Mouse (Mus musculus): ENCODE data around the gene Tlr9. TPM values are rescaled to one million over a fixed set of nuclear protein-coding genes. Genes with fewer than 3 reads are reported as not detected.

The Tlr9 gene
- total and polyA plus RNA-seq, 2 experiments from 2014 or later = 0.04 TPM; not detected in 1

- ATAC-seq (ENCODE audit: insufficient read depth, low read depth) (no peak), DNase-seq (ENCODE audit: low spot score) (peak; percentile 35)
- Histone ChIP-seq H3K4me3 (ENCODE audit: low read depth, low read length) (no peak overlapping the region), H3K27ac (ENCODE audit: low read depth) (no peak overlapping the region), H3K27me3 (ENCODE audit: control insufficient read depth, insufficient read depth, low read length) (no peaks in the 10 kb centered on the region), H3K9ac (replicated peaks; ENCODE audit: low read depth, low read length) (no peak overlapping the region), H3K9me3 (replicated peaks; ENCODE audit: control insufficient read depth, low read length) (no peaks in the 10 kb centered on the region), H3K4me1 (ENCODE audit: control insufficient read depth, insufficient read depth) (no peaks in the 10 kb centered on the region), H3K36me3 (replicated peaks; ENCODE audit: control insufficient read depth, insufficient read depth, low read length) (no peaks in the 10 kb centered on the region), H3K4me2 (ENCODE audit: low read depth, low read length) (no peak overlapping the region)
- no peak for TF ChIP-seq CTCF (IDR thresholded peaks at IDR 0.05; ENCODE audit: low read depth)
- no peak for TF ChIP-seq EP300 (IDR thresholded peaks at IDR 0.05; ENCODE audit: low read depth)
- 46% methylated on average over 2 of the region's 2 CpGs for WGBS
These were observed 47.5 kb downstream of the Tlr9 start for GRCm38 (mm10) chr9:106269879-106270278.

- H3K4me3 ChIP-seq (ENCODE audit: low read depth, low read length) = no peak overlapping the region
- H3K9ac ChIP-seq (replicated peaks; ENCODE audit: low read depth, low read length) = no peak overlapping the region
- TF ChIP-seq CTCF (IDR thresholded peaks at IDR 0.05; ENCODE audit: low read depth) (no peak), EP300 (IDR thresholded peaks at IDR 0.05; ENCODE audit: low read depth) (no peak)
- H3K27me3 ChIP-seq (ENCODE audit: control insufficient read depth, insufficient read depth, low read length) = no peaks in the 10 kb centered on the region
- no peak overlapping the region for H3K4me2 ChIP-seq (ENCODE audit: low read depth, low read length)
- ATAC-seq (ENCODE audit: insufficient read depth, low read depth) (no peak), DNase-seq (ENCODE audit: low spot score) (no peak)
- H3K9me3 ChIP-seq (replicated peaks; ENCODE audit: control insufficient read depth, low read length) = no peaks in the 10 kb centered on the region
- H3K27ac ChIP-seq (ENCODE audit: low read depth) = no peak overlapping the region
- H3K4me1 ChIP-seq (ENCODE audit: control insufficient read depth, insufficient read depth) = no peaks in the 10 kb centered on the region
- no peaks in the 10 kb centered on the region for H3K36me3 ChIP-seq (replicated peaks; ENCODE audit: control insufficient read depth, insufficient read depth, low read length)
- WGBS = 69% methylated on average over 4 of the region's 4 CpGs
These were observed 48.3 kb downstream of the Tlr9 start for GRCm38 (mm10) chr9:106270656-106271055.

DNA sequence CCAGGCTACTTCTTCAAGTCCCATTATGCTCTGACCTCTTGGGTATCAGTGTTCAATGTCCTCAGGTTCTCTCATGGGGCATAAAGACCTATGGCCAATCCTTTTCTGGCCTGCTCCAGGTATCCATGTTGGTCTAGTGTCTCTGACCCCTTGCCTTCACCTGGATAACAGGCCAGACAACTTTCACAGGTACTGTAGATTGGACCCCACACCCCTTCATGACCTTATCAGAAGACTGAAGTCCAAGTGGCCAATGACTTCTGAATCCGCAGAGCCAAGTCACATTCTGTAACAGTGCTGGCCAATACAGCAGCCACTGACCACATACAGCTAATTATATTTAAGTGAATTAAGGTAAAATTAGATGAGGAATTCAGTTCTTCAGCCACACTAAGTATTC lies 49.9 kb downstream of the Tlr9 start:
- DNase-seq (ENCODE audit: low spot score) = no peak
- no peaks in the 10 kb centered on the region for H3K4me1 ChIP-seq (ENCODE audit: control insufficient read depth, insufficient read depth)
- no peak overlapping the region for H3K4me3 ChIP-seq (ENCODE audit: low read depth, low read length)
- no peaks in the 10 kb centered on the region for H3K36me3 ChIP-seq (replicated peaks; ENCODE audit: control insufficient read depth, insufficient read depth, low read length)
- no peak overlapping the region for H3K9ac ChIP-seq (replicated peaks; ENCODE audit: low read depth, low read length)
- H3K27ac ChIP-seq (ENCODE audit: low read depth) = no peak overlapping the region
- TF ChIP-seq CTCF (IDR thresholded peaks at IDR 0.05; ENCODE audit: low read depth) (no peak), EP300 (IDR thresholded peaks at IDR 0.05; ENCODE audit: low read depth) (no peak)
- no peaks in the 10 kb centered on the region for H3K27me3 ChIP-seq (ENCODE audit: control insufficient read depth, insufficient read depth, low read length)
- no peak overlapping the region for H3K4me2 ChIP-seq (ENCODE audit: low read depth, low read length)
- WGBS = 100% methylated on average over 1 of the region's 1 CpGs
- H3K9me3 ChIP-seq (replicated peaks; ENCODE audit: control insufficient read depth, low read length) = no peaks in the 10 kb centered on the region
- ATAC-seq (ENCODE audit: insufficient read depth, low read depth) = no peak

GRCm38 (mm10) chr9:106273276-106273675 lies 50.9 kb downstream of the Tlr9 start:
- Histone ChIP-seq H3K36me3 (replicated peaks; ENCODE audit: control insufficient read depth, insufficient read depth, low read length) (no peaks in the 10 kb centered on the region), H3K4me2 (ENCODE audit: low read depth, low read length) (no peak overlapping the region), H3K27ac (ENCODE audit: low read depth) (no peak overlapping the region), H3K4me1 (ENCODE audit: control insufficient read depth, insufficient read depth) (no peaks in the 10 kb centered on the region), H3K4me3 (ENCODE audit: low read depth, low read length) (no peak overlapping the region), H3K9me3 (replicated peaks; ENCODE audit: control insufficient read depth, low read length) (no peaks in the 10 kb centered on the region), H3K9ac (replicated peaks; ENCODE audit: low read depth, low read length) (no peak overlapping the region), H3K27me3 (ENCODE audit: control insufficient read depth, insufficient read depth, low read length) (no peaks in the 10 kb centered on the region)
- WGBS = 87% methylated on average over 12 of the region's 12 CpGs
- no peak for DNase-seq (ENCODE audit: low spot score)
- ATAC-seq (ENCODE audit: insufficient read depth, low read depth) = no peak
- TF ChIP-seq CTCF (IDR thresholded peaks at IDR 0.05; ENCODE audit: low read depth) = no peak
- TF ChIP-seq EP300 (IDR thresholded peaks at IDR 0.05; ENCODE audit: low read depth) = no peak

DNA sequence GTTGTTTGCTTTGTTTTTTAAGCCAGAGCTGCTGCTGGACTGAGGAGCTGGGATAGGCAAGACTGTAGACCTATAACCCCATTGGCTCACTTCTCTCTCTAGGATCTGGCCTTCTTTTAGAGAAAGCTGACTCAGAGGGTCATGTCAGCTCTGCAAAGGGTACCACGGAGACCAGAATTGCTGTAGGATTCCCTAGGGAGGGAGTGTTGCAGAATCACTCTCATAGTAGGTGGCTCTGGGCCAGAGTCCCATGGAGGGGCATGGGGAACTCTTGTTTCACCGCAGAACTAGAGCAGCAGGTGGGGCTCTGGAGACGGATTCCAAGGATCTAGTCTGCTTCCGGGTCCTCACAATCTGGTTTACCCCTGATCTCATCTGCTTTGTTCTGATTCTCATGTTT lies 51.4 kb downstream of the Tlr9 start:
- no peak for TF ChIP-seq EP300 (IDR thresholded peaks at IDR 0.05; ENCODE audit: low read depth)
- TF ChIP-seq CTCF (IDR thresholded peaks at IDR 0.05; ENCODE audit: low read depth) = no peak
- Histone ChIP-seq H3K27ac (ENCODE audit: low read depth) (no peak overlapping the region), H3K9me3 (replicated peaks; ENCODE audit: control insufficient read depth, low read length) (no peaks in the 10 kb centered on the region), H3K4me2 (ENCODE audit: low read depth, low read length) (no peak overlapping the region), H3K36me3 (replicated peaks; ENCODE audit: control insufficient read depth, insufficient read depth, low read length) (no peaks in the 10 kb centered on the region), H3K4me3 (ENCODE audit: low read depth, low read length) (no peak overlapping the region), H3K27me3 (ENCODE audit: control insufficient read depth, insufficient read depth, low read length) (no peaks in the 10 kb centered on the region), H3K4me1 (ENCODE audit: control insufficient read depth, insufficient read depth) (no peaks in the 10 kb centered on the region), H3K9ac (replicated peaks; ENCODE audit: low read depth, low read length) (no peak overlapping the region)
- ATAC-seq (ENCODE audit: insufficient read depth, low read depth) (no peak), DNase-seq (ENCODE audit: low spot score) (no peak)
- 36% methylated on average over 4 of the region's 4 CpGs for WGBS

- Histone ChIP-seq H3K27me3 (ENCODE audit: control insufficient read depth, insufficient read depth, low read length) (no peaks in the 10 kb centered on the region), H3K9me3 (replicated peaks; ENCODE audit: control insufficient read depth, low read length) (no peaks in the 10 kb centered on the region), H3K4me1 (ENCODE audit: control insufficient read depth, insufficient read depth) (no peaks in the 10 kb centered on the region), H3K9ac (replicated peaks; ENCODE audit: low read depth, low read length) (no peak overlapping the region), H3K27ac (ENCODE audit: low read depth) (no peak overlapping the region), H3K4me3 (ENCODE audit: low read depth, low read length) (no peak overlapping the region), H3K36me3 (replicated peaks; ENCODE audit: control insufficient read depth, insufficient read depth, low read length) (no peaks in the 10 kb centered on the region), H3K4me2 (ENCODE audit: low read depth, low read length) (no peak overlapping the region)
- 61% methylated on average over 8 of the region's 8 CpGs for WGBS
- ATAC-seq (ENCODE audit: insufficient read depth, low read depth) (0 out of 2 replicates have a peak, but pooled peaks have one; percentile 29), DNase-seq (ENCODE audit: low spot score) (no peak)
- no peak for TF ChIP-seq EP300 (IDR thresholded peaks at IDR 0.05; ENCODE audit: low read depth)
These were observed 52.3 kb downstream of the Tlr9 start for GRCm38 (mm10) chr9:106274652-106275180.

All from heart, postnatal 0 days (tissue).